ENCODE assay signal across 21 mouse cellular contexts in the genomic region with DNA sequence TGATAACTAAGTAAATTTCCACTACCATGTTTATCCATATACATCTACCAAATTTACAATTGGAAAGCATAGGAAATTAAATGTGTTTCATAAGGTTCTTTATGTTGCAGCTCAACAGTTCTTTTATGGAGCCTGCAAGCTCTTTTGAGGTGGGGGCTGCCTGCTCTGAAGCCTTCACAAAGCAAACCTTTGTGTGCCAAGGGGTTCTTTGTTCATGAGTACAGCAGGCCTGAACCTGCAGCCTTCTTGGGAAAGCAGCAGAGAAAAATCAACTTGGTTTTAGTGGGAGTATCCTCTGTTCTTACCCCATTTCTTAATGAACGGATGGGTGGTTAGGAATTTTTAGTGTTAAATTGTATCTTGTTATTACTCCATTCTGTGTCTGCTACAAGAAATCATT. TPM values are rescaled to one million over a fixed set of nuclear protein-coding genes. Genes with fewer than 3 reads are reported as not detected.
DNase-seq lines count a peak whose midpoint lies in the region; ATAC-seq lines count a peak whose summit lies in the region.
"Had no signal": no experiment of that assay in that cellular context is flagged by ENCODE, and none has a peak within 500 bp of the region (broad histone marks: within the 10 kb centered on the region; RNA-seq: fewer than 3 reads in every experiment).

No protein-coding gene starts in this region.

- no peak for ATAC-seq in neural tube, embryonic 11.5 days (ENCODE audit: insufficient read depth, low FRiP score, low TSS enrichment)
- no peak for ATAC-seq in neural tube, embryonic 15.5 days (ENCODE audit: low FRiP score)
- ATAC-seq in forebrain, embryonic 15.5 days (replicated peaks) = no peak
- no peak for ATAC-seq in midbrain, embryonic 11.5 days (ENCODE audit: low FRiP score)
- ATAC-seq: intestine, embryonic 15.5 days had no signal

- peak; percentile 30 for DNase-seq in neural tube, embryonic 11.5 days (ENCODE audit: low spot score)
- no peak for DNase-seq in midbrain, embryonic 11.5 days (ENCODE audit: low spot score, missing footprints)
- no peak for DNase-seq in frontal cortex, adult 2 months (ENCODE audit: extremely low spot score in 1 of 2, low spot score in 1 of 2)
- DNase-seq in frontal cortex, postnatal 10 days (ENCODE audit: low spot score in 2 of 2) = no peak
- no peak for DNase-seq in spleen, postnatal 14 days (ENCODE audit: low spot score in 2 of 2)
- DNase-seq: adrenal gland, postnatal 14 days; cerebellum, adult 18-20 months; gastrocnemius, postnatal 25 days; heart, postnatal 14 days; kidney, postnatal 10 days; left cerebral cortex, postnatal 4 days; lung, adult 18-20 months; lung, postnatal 36 days; thymus, postnatal 14 days had no signal

- no peaks in the 10 kb centered on the region for H3K9me3 ChIP-seq in neural tube, embryonic 11.5 days (ENCODE audit: control insufficient read depth, low read length)
- H3K9me3 ChIP-seq in neural tube, embryonic 15.5 days (replicated peaks) = 0 out of 2 replicates have a peak, but pooled peaks cover 6% of the 10 kb centered on the region
- H3K9me3 ChIP-seq in forebrain, embryonic 15.5 days = no peaks in the 10 kb centered on the region
- H3K9me3 ChIP-seq in midbrain, embryonic 11.5 days (ENCODE audit: control insufficient read depth, low read length) = no peaks in the 10 kb centered on the region
- H3K9me3 ChIP-seq: intestine, embryonic 15.5 days had no signal

- no peaks in the 10 kb centered on the region for H3K27me3 ChIP-seq in neural tube, embryonic 11.5 days (ENCODE audit: control insufficient read depth, insufficient read depth, low read length)
- H3K27me3 ChIP-seq in neural tube, embryonic 15.5 days (replicated peaks) = no peaks in the 10 kb centered on the region
- no peaks in the 10 kb centered on the region for H3K27me3 ChIP-seq in forebrain, embryonic 15.5 days
- no peaks in the 10 kb centered on the region for H3K27me3 ChIP-seq in midbrain, embryonic 11.5 days (ENCODE audit: control insufficient read depth, insufficient read depth, low read length)
- H3K27me3 ChIP-seq: intestine, embryonic 15.5 days; neural tube, embryonic 12.5 days had no signal

- WGBS in neural tube, embryonic 11.5 days = 54% methylated on average over 1 of the region's 1 CpGs
- 40% methylated on average over 1 of the region's 1 CpGs for WGBS in neural tube, embryonic 15.5 days
- 38% methylated on average over 1 of the region's 1 CpGs for WGBS in forebrain, embryonic 15.5 days
- 54% methylated on average over 1 of the region's 1 CpGs for WGBS in midbrain, embryonic 11.5 days

- H3K4me3 ChIP-seq in neural tube, embryonic 11.5 days (ENCODE audit: low read depth, low read length) = no peak overlapping the region
- no peak overlapping the region for H3K4me3 ChIP-seq in neural tube, embryonic 15.5 days (replicated peaks)
- no peak overlapping the region for H3K4me3 ChIP-seq in forebrain, embryonic 15.5 days
- no peak overlapping the region for H3K4me3 ChIP-seq in midbrain, embryonic 11.5 days (ENCODE audit: low read depth, low read length)
- H3K4me3 ChIP-seq: heart, embryonic 10.5 days; intestine, embryonic 15.5 days; layer of hippocampus, adult 2 months; neural tube, embryonic 12.5 days had no signal

- H3K4me2 ChIP-seq in neural tube, embryonic 11.5 days (ENCODE audit: low read depth) = no peak overlapping the region
- H3K4me2 ChIP-seq in neural tube, embryonic 15.5 days = no peak overlapping the region
- H3K4me2 ChIP-seq in forebrain, embryonic 15.5 days (replicated peaks) = no peak overlapping the region
- peak overlapping the region; percentile 23; the same call in 1 of the 2 replicates for H3K4me2 ChIP-seq in midbrain, embryonic 11.5 days
- H3K4me2 ChIP-seq: intestine, embryonic 15.5 days; neural tube, embryonic 12.5 days had no signal

- peak overlapping the region; percentile 63 for H3K27ac ChIP-seq in neural tube, embryonic 11.5 days (ENCODE audit: low read depth, low read length)
- no peak overlapping the region for H3K27ac ChIP-seq in neural tube, embryonic 15.5 days (replicated peaks)
- H3K27ac ChIP-seq in forebrain, embryonic 15.5 days (replicated peaks) = peak overlapping the region; percentile 56
- H3K27ac ChIP-seq in midbrain, embryonic 11.5 days (ENCODE audit: low read depth, low read length) = peak overlapping the region; percentile 87
- H3K27ac ChIP-seq: heart, embryonic 10.5 days; intestine, embryonic 15.5 days; layer of hippocampus, adult 2 months; neural tube, embryonic 12.5 days had no signal

- no peak overlapping the region for H3K9ac ChIP-seq in neural tube, embryonic 11.5 days (ENCODE audit: low read length)
- no peak overlapping the region for H3K9ac ChIP-seq in neural tube, embryonic 15.5 days (replicated peaks)
- H3K9ac ChIP-seq in forebrain, embryonic 15.5 days (replicated peaks) = no peak overlapping the region
- peak overlapping the region; percentile 47 for H3K9ac ChIP-seq in midbrain, embryonic 11.5 days (ENCODE audit: low read length)
- H3K9ac ChIP-seq: intestine, embryonic 15.5 days; neural tube, embryonic 12.5 days had no signal

- no peaks in the 10 kb centered on the region for H3K4me1 ChIP-seq in neural tube, embryonic 11.5 days (ENCODE audit: control insufficient read depth, insufficient read depth, low read length)
- H3K4me1 ChIP-seq in neural tube, embryonic 15.5 days = peaks cover 11% of the 10 kb centered on the region
- peaks cover 17% of the 10 kb centered on the region for H3K4me1 ChIP-seq in forebrain, embryonic 15.5 days
- peaks cover 4% of the 10 kb centered on the region; the same call in 1 of the 2 replicates for H3K4me1 ChIP-seq in midbrain, embryonic 11.5 days (ENCODE audit: control insufficient read depth, insufficient read depth, low read length)
- H3K4me1 ChIP-seq: neural tube, embryonic 12.5 days had no signal

- no peaks in the 10 kb centered on the region for H3K36me3 ChIP-seq in neural tube, embryonic 11.5 days (ENCODE audit: control insufficient read depth, insufficient read depth, low read length)
- no peaks in the 10 kb centered on the region for H3K36me3 ChIP-seq in neural tube, embryonic 15.5 days
- no peaks in the 10 kb centered on the region for H3K36me3 ChIP-seq in forebrain, embryonic 15.5 days
- no peaks in the 10 kb centered on the region for H3K36me3 ChIP-seq in midbrain, embryonic 11.5 days (ENCODE audit: control insufficient read depth, insufficient read depth, low read length)
- H3K36me3 ChIP-seq: heart, embryonic 10.5 days; intestine, embryonic 15.5 days; neural tube, embryonic 12.5 days had no signal

RNA-seq across cellular contexts. Expression of a gene that starts 4.7 kb away (rescaled TPM):
- polyA plus RNA-seq in neural tube, embryonic 11.5 days (2014; fragmentation: Nextera tagmentation; extraction: Ambion mirVana) = 12.7 and 13.2 TPM in 2 replicates
- 17.1 and 21.2 TPM in 2 replicates for polyA plus RNA-seq in neural tube, embryonic 15.5 days (2015; fragmentation: Nextera tagmentation; extraction: Ambion mirVana)
- 23.2 and 23.8 TPM in 2 replicates for polyA plus RNA-seq in forebrain, embryonic 15.5 days (2015; fragmentation: Nextera tagmentation; extraction: Ambion mirVana)
- polyA plus RNA-seq in midbrain, embryonic 11.5 days (2014; fragmentation: Nextera tagmentation; extraction: Ambion mirVana) = 21.9 and 22.4 TPM in 2 replicates
- 4.4 and 4.5 TPM in 2 replicates for polyA plus RNA-seq in frontal cortex, adult 2 months (2012; rRNA removed)

RNA-seq across cellular contexts. Expression of a gene that starts 38.4 kb away (rescaled TPM):
- 6.0 and 7.5 TPM in 2 replicates for polyA plus RNA-seq in neural tube, embryonic 11.5 days (2014; fragmentation: Nextera tagmentation; extraction: Ambion mirVana)
- polyA plus RNA-seq in neural tube, embryonic 15.5 days (2015; fragmentation: Nextera tagmentation; extraction: Ambion mirVana) = 12.0 and 13.8 TPM in 2 replicates
- 8.7 and 11.9 TPM in 2 replicates for polyA plus RNA-seq in forebrain, embryonic 15.5 days (2015; fragmentation: Nextera tagmentation; extraction: Ambion mirVana)
- 8.6 and 9.6 TPM in 2 replicates for polyA plus RNA-seq in midbrain, embryonic 11.5 days (2014; fragmentation: Nextera tagmentation; extraction: Ambion mirVana)
- 0.53 and 0.80 TPM in 2 replicates for polyA plus RNA-seq in frontal cortex, adult 2 months (2012; rRNA removed)
- polyA plus RNA-seq: liver, adult 2 months had no signal

RNA-seq across cellular contexts. Expression of a gene that starts 49.1 kb away (rescaled TPM):
- polyA plus RNA-seq in neural tube, embryonic 11.5 days (2014; fragmentation: Nextera tagmentation; extraction: Ambion mirVana) = 61.6 and 63.7 TPM in 2 replicates
- 7.2 and 10.2 TPM in 2 replicates for polyA plus RNA-seq in neural tube, embryonic 15.5 days (2015; fragmentation: Nextera tagmentation; extraction: Ambion mirVana)
- 20.8 and 23.9 TPM in 2 replicates for polyA plus RNA-seq in forebrain, embryonic 15.5 days (2015; fragmentation: Nextera tagmentation; extraction: Ambion mirVana)
- 77.6 and 77.8 TPM in 2 replicates for polyA plus RNA-seq in midbrain, embryonic 11.5 days (2014; fragmentation: Nextera tagmentation; extraction: Ambion mirVana)
- polyA plus RNA-seq in frontal cortex, adult 2 months (2012; rRNA removed) = 0.24 and 0.38 TPM in 2 replicates
